Mouse (Mus musculus) heart, postnatal 36 days (tissue): Measurements from ENCODE around the gene Soga1. TPM values are rescaled to one million over a fixed set of nuclear protein-coding genes. Genes with fewer than 3 reads are reported as not detected.

Source experiments
- DNase-seq, 2 experiments: peaks; one replicate each; pipeline ENCODE4 v3.0.0; 2021 to 2022
- intact Hi-C: fragments of 180-260 bp; cut with DNase I; formaldehyde crosslinking; loops from one replicate; pipeline ENCODE4 v1.15.1; 2025
- total RNA-seq, 2 experiments: library from RNA; stranded (reverse); gene quantifications; 2 replicates each; pipeline ENCODE4 v1.2.3; 2021

Soga1 gene
- total RNA-seq, 2 experiments from 2014 or later, result 11.5 to 13.4 TPM

GRCm38 (mm10) chr2:157081331-157081730 is 2.3 kb upstream of the Soga1 start:
- DNase-seq, result no peak
- intact Hi-C loops, result no loop called here

- no peak for DNase-seq
- intact Hi-C loops, result loop anchor here (2.0 kb wide), 2 partner anchors 37 to 49 kb away; no protein-coding TSS in a partner anchor
Observed at GRCm38 (mm10) chr2:157079701-157080180, 687 bp upstream of the Soga1 start.

GRCm38 (mm10) chr2:157078059-157078792 is 828 bp downstream of the Soga1 start:
- intact Hi-C loops, result loop anchor here (2.0 kb wide), 2 partner anchors 35 to 47 kb away; no protein-coding TSS in a partner anchor

GRCm38 (mm10) chr2:157077641-157078058 is 1.4 kb downstream of the Soga1 start:
- peak; percentile 92 for DNase-seq
- intact Hi-C loops, result loop anchor here (2.0 kb wide), 3 partner anchors 23 to 47 kb away; no protein-coding TSS in a partner anchor

More at GRCm38 (mm10) chr2:157078059-157078792, 828 bp downstream of the Soga1 start:
- DNase-seq, result no peak

DNA sequence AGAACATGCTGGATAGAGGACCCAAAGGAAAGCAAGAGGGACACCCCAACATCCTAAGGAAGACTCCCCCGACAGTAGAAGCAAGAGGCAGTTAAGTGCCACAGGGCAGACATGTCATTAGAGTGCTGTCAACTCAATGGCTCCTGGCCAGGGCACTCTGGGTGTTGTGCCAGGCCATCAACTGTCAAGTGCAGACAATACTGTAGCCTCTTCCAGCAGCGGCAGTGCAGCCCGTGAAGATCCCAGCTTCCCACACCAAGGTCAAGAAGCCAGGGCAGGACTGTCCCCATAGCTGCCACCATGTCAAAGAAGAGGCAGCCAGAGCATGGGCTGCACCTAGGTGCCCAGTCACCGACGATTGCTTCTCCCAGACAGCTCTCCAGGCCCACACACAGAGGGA is 1.9 kb downstream of the Soga1 start:
- intact Hi-C loops, result loop anchor here (2.0 kb wide), 1 partner anchor 22 kb away; no protein-coding TSS in a partner anchor
- peak; percentile 45 to 58 for DNase-seq

DNA sequence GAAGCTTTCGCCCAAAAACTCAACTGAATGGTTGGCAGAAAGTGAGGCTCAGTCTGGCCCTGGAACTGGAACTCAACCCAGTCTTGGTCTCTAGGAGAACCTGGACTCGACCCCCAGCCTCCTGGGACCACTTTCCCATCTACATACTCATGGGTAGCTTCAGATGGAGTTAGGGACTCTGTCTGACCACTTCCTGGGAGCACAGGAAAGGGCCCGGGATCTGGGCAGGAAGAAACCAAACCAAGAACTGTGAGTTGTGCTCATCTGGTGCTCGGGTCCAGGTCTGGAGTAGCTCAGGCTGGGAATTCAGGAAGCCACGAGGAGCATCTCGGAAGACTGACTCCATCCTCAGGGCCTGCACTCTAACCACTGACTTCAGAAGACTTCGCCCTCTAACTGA is 2.5 kb downstream of the Soga1 start:
- no peak for DNase-seq
- intact Hi-C loops, result loop anchor here (2.0 kb wide), 1 partner anchor 22 kb away; no protein-coding TSS in a partner anchor

- peak; percentile 49 to 65 for DNase-seq
- intact Hi-C loops, result loop anchor here (2.0 kb wide), 1 partner anchor 21 kb away; no protein-coding TSS in a partner anchor
Observed at GRCm38 (mm10) chr2:157075685-157076084, 3.4 kb downstream of the Soga1 start.

DNA sequence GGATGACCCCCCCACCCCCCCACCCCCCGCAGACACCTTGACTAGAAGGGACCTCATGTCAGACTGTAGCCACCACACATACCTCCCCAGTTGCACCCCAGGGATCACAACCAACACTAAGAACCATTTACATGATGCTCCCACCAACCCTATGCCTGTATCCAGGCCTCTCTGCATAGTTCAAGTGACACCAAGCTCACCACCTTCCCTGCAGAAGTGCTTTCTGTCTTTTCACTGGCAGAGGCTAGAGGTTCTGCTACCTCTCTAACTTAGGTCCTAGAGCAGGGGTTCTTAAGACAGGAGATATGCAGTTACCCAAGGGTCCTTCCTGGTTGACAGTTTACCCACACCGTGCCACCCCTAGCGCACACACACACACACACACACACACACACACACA is 3.8 kb downstream of the Soga1 start:
- intact Hi-C loops, result no loop called here
- DNase-seq, result no peak

DNA sequence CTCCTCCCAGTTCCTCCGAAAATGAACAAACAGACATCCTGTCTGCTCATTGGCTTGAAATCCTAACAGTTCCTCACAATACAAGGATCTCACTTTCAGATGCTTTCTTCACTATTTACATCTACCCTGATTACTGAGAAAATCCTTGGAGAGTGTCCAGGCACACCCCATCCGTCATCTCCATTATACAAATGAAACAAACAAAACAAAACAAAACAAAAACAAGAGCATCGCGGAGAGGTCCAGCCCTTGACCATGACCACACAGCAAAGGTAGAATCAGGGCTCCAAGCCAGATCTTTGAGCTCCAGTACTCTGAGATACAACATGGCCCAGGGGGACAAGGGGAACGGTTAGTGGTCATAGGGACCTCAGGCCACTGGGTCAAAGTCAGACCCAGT is 4.3 kb downstream of the Soga1 start:
- intact Hi-C loops, result no loop called here
- DNase-seq, result no peak

DNA sequence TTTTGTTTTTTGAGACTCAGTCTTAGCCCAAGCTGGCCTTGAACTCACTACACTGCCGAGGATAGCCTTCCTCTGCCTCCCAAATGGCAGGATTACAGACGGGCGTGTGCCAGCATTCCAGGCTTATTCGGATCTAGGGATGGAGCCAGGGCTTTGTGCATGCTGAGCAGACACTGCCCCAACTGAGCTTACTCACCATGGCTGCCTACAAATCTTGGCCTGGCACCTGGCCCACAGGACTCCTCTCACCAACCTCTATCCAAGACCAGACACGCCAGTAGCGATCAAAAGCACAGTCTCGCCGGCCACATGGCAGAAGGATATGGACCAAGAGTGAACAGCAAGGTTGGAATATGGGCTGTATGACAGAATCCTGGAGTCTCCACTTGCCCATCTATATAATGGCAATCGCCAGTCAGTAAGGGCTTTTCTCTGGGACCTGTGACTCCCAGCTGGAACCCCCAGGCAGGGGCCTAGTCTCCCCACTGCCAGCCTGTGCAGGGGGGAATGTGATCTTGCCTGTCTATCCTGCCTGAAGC is 4.8 kb downstream of the Soga1 start:
- intact Hi-C loops, result no loop called here
- DNase-seq, result no peak

DNA sequence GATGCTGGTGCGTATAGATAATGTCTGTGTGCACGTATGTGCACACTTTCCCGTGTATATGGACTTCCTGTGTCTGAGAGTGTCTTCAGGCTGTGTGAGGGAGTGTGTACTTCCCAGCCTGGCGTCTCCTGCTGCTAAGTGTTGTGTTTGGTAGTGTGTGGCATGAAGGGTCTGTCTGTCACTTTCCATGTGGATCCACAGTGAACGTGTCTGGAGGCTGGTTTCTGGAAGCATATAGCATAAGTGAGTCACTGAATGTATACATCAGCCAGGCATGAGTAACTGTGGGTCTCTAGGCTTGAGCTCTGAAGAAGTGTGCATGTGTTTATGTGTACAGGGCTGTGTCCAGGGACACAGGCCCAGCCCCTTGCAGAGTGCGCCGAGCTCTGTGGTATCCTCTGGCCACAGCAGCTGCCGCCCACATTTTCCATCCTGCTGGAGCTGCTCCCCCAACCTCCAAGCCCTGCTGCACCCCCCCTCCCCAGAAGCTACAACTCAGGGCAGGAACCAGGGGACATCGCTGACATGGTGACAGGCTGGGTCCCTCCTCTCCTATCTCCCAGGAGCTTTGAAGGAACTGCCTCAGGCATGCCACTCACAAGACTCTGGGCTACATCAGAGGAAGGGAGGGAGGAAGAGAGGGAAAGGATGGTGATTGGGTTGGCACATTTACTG is 5.5 kb downstream of the Soga1 start:
- no peak for DNase-seq
- intact Hi-C loops, result no loop called here

GRCm38 (mm10) chr2:157072316-157072990 is 6.6 kb downstream of the Soga1 start:
- intact Hi-C loops, result no loop called here

DNA sequence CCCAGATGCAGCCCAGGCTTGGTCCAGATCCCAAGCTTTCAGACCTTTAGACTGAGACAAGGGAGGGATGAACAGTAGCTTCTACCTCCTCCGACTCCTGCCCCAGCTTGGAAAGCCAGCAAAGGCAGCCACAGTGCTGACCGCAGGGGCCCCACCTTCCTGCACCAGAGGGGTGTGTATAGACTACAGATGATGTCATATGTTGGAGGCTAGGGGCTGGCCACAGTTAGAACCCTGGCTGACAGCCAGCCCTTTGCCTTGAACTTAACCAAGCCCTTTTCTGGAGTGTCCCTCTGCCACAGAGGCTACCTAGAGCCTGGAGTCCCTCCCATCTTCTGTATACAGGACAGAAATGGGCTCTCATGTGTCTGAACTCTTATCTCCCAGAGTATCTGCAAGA is 7.5 kb downstream of the Soga1 start:
- peak; percentile 75 to 81 for DNase-seq
- intact Hi-C loops, result no loop called here

More at GRCm38 (mm10) chr2:157072316-157072990, 6.6 kb downstream of the Soga1 start:
- DNase-seq, result no peak

- peak; percentile 56 to 61 for DNase-seq
- intact Hi-C loops, result no loop called here
Observed at GRCm38 (mm10) chr2:157070365-157070764, 8.7 kb downstream of the Soga1 start.

DNA sequence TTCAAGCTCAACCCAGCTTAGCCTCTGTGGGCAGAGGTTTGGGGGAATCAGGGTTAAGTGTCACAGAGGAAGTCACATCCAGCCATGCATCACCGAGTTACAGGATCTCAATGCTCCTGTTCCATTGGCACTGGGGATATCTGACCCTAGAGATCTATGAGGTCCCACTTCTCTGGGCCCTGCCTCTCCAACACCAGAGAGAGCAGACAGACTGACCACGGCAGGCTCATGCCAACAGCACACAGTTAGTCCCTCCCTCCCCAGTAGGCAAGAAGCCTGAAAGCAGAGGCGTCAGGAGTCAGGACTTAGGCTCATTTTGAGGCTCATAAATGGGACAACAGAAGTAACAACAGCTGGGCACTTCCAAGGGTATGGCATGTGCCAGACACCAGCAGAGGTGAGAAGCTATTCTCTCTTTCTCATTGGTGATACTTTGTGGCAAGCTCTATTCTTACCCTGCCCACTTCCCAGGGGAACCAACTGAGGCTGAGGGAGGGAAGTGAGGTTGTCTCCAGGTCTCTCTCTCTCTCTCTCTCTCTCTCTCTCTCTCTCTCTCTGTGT is 9.2 kb downstream of the Soga1 start:
- DNase-seq, result no peak

DNA sequence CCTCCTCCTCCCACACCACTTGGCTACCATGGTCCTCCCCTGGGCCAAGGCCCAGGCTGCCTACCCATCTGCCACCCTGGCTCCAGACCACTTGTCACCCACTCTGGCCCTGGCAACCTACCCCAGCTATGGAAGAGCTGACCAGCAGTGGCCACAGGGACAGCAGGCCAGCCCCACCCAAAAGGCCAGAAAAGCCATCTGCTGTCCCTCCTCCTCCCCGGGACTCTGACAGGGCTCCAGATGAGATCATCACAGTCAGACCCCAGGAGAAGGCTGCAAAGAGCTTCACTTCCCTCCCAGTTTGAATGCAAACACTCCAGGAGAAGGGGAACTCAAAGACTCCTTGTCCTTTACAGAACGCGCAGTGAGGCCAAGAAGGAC is 9.7 kb downstream of the Soga1 start:
- no peak for DNase-seq
- intact Hi-C loops, result no loop called here

More for the DNA sequence above, 9.2 kb downstream of the Soga1 start:
- intact Hi-C loops, result no loop called here

GRCm38 (mm10) chr2:157068701-157069354 is 10.2 kb downstream of the Soga1 start:
- DNase-seq, result no peak
- intact Hi-C loops, result no loop called here

DNA sequence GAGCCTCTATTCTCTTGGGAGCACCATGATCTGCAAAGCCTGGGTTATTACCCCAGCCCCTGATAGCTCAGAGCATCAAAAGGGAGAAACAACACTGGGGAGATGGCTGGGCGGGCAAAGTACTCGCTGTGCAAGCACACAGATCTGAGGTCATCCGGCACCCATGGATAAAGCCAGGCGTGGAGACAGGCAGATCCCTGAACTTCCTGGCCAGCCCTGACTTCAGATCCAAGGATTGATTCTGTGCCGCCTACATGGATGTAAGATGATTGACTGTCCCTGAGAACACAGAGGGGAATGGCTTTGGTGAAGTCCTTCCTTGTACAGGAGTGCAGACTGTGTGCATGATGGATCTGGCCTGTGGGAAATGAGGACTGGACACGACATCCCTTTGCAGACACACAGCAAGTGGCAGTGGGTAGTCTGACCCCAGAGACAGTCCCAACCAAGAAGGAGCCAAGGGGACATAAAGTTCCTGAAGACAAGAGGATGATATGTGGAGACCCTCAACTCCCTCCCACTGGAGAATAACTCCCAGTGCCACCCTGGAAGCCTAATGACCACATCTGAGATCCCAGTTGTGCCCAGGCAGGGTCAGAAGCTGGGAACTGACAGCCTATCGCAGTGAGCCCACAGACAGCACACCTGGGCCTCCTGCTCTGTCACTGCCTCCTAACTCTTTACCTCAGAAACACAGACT is 12.2 kb downstream of the Soga1 start:
- DNase-seq, result no peak
- intact Hi-C loops, result no loop called here

DNA sequence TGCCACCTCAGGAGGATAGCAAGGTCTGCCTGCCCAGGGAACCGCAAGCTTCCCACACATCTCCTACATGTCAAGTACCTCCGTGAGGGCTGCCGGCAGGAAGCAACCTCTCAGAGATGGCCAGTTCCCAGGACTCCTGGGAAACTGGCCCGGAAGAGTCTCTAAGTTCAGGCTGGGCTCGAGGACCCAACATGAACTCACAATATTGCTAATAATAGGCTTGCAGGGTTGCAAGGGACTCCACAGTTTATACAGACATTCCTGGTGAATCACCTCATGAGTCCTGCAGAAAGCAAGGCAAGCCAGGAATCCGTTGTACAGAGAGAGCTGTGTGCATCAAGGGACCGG is 13.2 kb downstream of the Soga1 start:
- no peak for DNase-seq
- intact Hi-C loops, result no loop called here
